Mouse (Mus musculus) CH12.LX (cell line): Measurements from ENCODE around the gene Aldh8a1. TPM values are rescaled to one million over a fixed set of nuclear protein-coding genes. Genes with fewer than 3 reads are reported as not detected.

Source experiments
- DNase-seq: peaks from one replicate; pipeline ENCODE4 v3.0.0-alpha.2; 2013; ENCODE audit errors: extremely low read depth
- H3K27ac ChIP-seq: 2 replicates; pipeline ENCODE4 v1.5.1; 2012; ENCODE audit warnings: low read depth, mild to moderate bottlenecking, control low read depth, moderate library complexity; ENCODE audit not compliant: insufficient read depth
- H3K27me3 ChIP-seq: replicated peaks from 2 replicates; pipeline ENCODE3; 2012; ENCODE audit warnings: inconsistent platforms
- H3K36me3 ChIP-seq, 2 experiments: replicated peaks in 1 of 2; 2 replicates each; pipeline versions ENCODE3 to v1.6.1; 2012; ENCODE audit warnings: inconsistent platforms in 1 of 2, low read length in 1 of 2, mild to moderate bottlenecking in 1 of 2, mixed read lengths in 1 of 2, moderate library complexity in 1 of 2; ENCODE audit not compliant: control insufficient read depth in 1 of 2, insufficient read depth in 1 of 2
- H3K4me1 ChIP-seq, 2 experiments: 2 replicates each; pipeline ENCODE4 v1.6.1; 2012; ENCODE audit warnings: inconsistent platforms in 1 of 2, moderate library complexity in 1 of 2; ENCODE audit not compliant: insufficient read depth in 2 of 2, control insufficient read depth in 1 of 2
- H3K4me2 ChIP-seq: 2 replicates; pipeline ENCODE4 v1.6.1; 2012; ENCODE audit warnings: low read depth, mild to moderate bottlenecking, control low read depth; ENCODE audit not compliant: poor library complexity, insufficient read depth, severe bottlenecking
- H3K4me3 ChIP-seq, 3 experiments: fragments of 150-350 bp in 1 of 3; sonication (generic) in 1 of 3; replicated peaks in 1 of 3; 2 replicates each; pipeline versions ENCODE3 to v1.5.1; 2011 to 2012; ENCODE audit warnings: low read depth in 2 of 3, low read length in 2 of 3, mild to moderate bottlenecking in 2 of 3, moderate library complexity in 2 of 3, control low read depth in 1 of 3, improper control_type of control experiment in 1 of 3, inconsistent platforms in 1 of 3, mixed read lengths in 1 of 3; ENCODE audit not compliant: poor library complexity in 1 of 3
- H3K79me2 ChIP-seq: replicated peaks from 2 replicates; pipeline ENCODE4 v1.6.1; 2012; ENCODE audit warnings: mild to moderate bottlenecking, moderate library complexity; ENCODE audit not compliant: control insufficient read depth, poor library complexity, insufficient read depth, severe bottlenecking; ENCODE audit errors: extremely low read depth
- H3K9ac ChIP-seq: 2 replicates; pipeline ENCODE4 v1.6.1; 2012; ENCODE audit warnings: low read depth, mild to moderate bottlenecking, control low read depth, moderate library complexity; ENCODE audit not compliant: insufficient read depth
- H3K9me3 ChIP-seq: replicated peaks from 2 replicates; pipeline ENCODE3; 2012; ENCODE audit warnings: low read length, inconsistent platforms, mixed read lengths
- BHLHE40 ChIP-seq: IDR thresholded peaks from 2 replicates; pipeline ENCODE4 v1.6.1; 2011; ENCODE audit warnings: mild to moderate bottlenecking, low read depth, low read length, improper control_type of control experiment
- E2F4 ChIP-seq: IDR thresholded peaks from 2 replicates; pipeline ENCODE4 v1.6.1; 2011; ENCODE audit warnings: low read depth, low read length, improper control_type of control experiment; ENCODE audit not compliant: insufficient replicate concordance
- GABPA ChIP-seq: IDR thresholded peaks from 2 replicates; pipeline ENCODE4 v1.6.1; 2012; ENCODE audit warnings: low read depth, low read length, improper control_type of control experiment, inconsistent platforms; ENCODE audit not compliant: insufficient replicate concordance
- JUN ChIP-seq: IDR thresholded peaks from 2 replicates; pipeline ENCODE4 v1.6.1; 2011; ENCODE audit warnings: low read depth, mild to moderate bottlenecking, low read length, improper control_type of control experiment, moderate library complexity; ENCODE audit not compliant: insufficient read depth
- JUND ChIP-seq: conservative IDR thresholded peaks from 2 replicates; pipeline ENCODE4 v1.6.1; 2011; ENCODE audit warnings: low read depth, low read length, improper control_type of control experiment
- USF2 ChIP-seq: conservative IDR thresholded peaks from 2 replicates; pipeline ENCODE4 v1.6.1; 2011; ENCODE audit warnings: low read depth, low read length, improper control_type of control experiment
- ZKSCAN1 ChIP-seq: IDR thresholded peaks from 2 replicates; pipeline ENCODE4 v1.6.1; 2012; ENCODE audit warnings: low read depth, inconsistent platforms, low read length, improper control_type of control experiment, borderline replicate concordance
- dilution Hi-C: fragments of 300-500 bp; cut with MboI; formaldehyde crosslinking; loops from 2 replicates; pipeline ENCODE4 v1.14.3; 2020; ENCODE audit warnings: low sequenced_read_pairs; ENCODE audit not compliant: extremely low pct_unique_long_range_greater_than_20kb, extremely low pct_ligation_motif_present
- in situ Hi-C: fragments of 300-500 bp; cut with MboI; formaldehyde crosslinking; loops from 3 replicates; pipeline ENCODE4 v1.14.3; 2019; ENCODE audit warnings: low sequenced_read_pairs, low pct_ligation_motif_present, low pct_unique_long_range_greater_than_20kb, mixed read lengths
- polyA plus RNA-seq: library from polyadenylated mRNA; unstranded; fragments of >175 nt; gene quantifications from 2 replicates; pipeline ENCODE4 v1.2.1, GENCODE M21; 2012; ENCODE audit warnings: low read depth; ENCODE audit not compliant: insufficient read length
- total RNA-seq, 2 experiments: library from RNA; depleted of rRNA; stranded (reverse); fragments of 300-350 nt in 1 of 2; fragments of >200 nt in 1 of 2; gene quantifications; 2 replicates each; pipeline ENCODE4 v1.2.3; 2012 to 2014

The Aldh8a1 gene
- total and polyA plus RNA-seq, 3 experiments: 0.08 to 0.11 TPM; not detected in 1

- no peak overlapping the region for H3K4me3 ChIP-seq
- in situ Hi-C loops (no loop called here), dilution Hi-C loops (no loop called here)
- H3K9me3 ChIP-seq: no peaks in the 10 kb centered on the region
- no peak overlapping the region for H3K9ac ChIP-seq
- no peaks in the 10 kb centered on the region for H3K27me3 ChIP-seq
- H3K79me2 ChIP-seq: no peaks in the 10 kb centered on the region
- no peak overlapping the region for H3K4me2 ChIP-seq
- H3K27ac ChIP-seq: no peak overlapping the region
- no peak for TF ChIP-seq JUND
- no peaks in the 10 kb centered on the region for H3K36me3 ChIP-seq
- no peak for DNase-seq
- no peaks in the 10 kb centered on the region for H3K4me1 ChIP-seq
Observed at GRCm38 (mm10) chr10:21427996-21428395, 50.9 kb downstream of the Aldh8a1 start.

GRCm38 (mm10) chr10:21439268-21439667 lies 62.2 kb downstream of the Aldh8a1 start:
- in situ Hi-C loops (no loop called here), dilution Hi-C loops (no loop called here)
- DNase-seq: no peak
- H3K4me3 ChIP-seq: no peak overlapping the region
- H3K79me2 ChIP-seq: no peaks in the 10 kb centered on the region
- H3K27ac ChIP-seq: no peak overlapping the region
- H3K4me2 ChIP-seq: no peak overlapping the region
- H3K9ac ChIP-seq: no peak overlapping the region
- TF ChIP-seq ZKSCAN1: no peak
- no peak for TF ChIP-seq JUND
- no peak for TF ChIP-seq GABPA
- TF ChIP-seq BHLHE40: no peak
- peaks cover 3 to 12% of the 10 kb centered on the region in 2 experiments for H3K4me1 ChIP-seq
- no peaks in the 10 kb centered on the region for H3K27me3 ChIP-seq
- H3K36me3 ChIP-seq: no peaks in the 10 kb centered on the region
- no peaks in the 10 kb centered on the region for H3K9me3 ChIP-seq

- no peaks in the 10 kb centered on the region for H3K36me3 ChIP-seq
- no peak overlapping the region for H3K4me2 ChIP-seq
- H3K4me1 ChIP-seq: peaks cover 6 to 21% of the 10 kb centered on the region in 2 experiments
- TF ChIP-seq USF2 (no peak), JUN (no peak), E2F4 (no peak)
- TF ChIP-seq, all 38 proteins: peak for 0
- Histone ChIP-seq H3K27ac (no peak overlapping the region), H3K9ac (no peak overlapping the region), H3K9me3 (no peaks in the 10 kb centered on the region), H3K4me3 (no peak overlapping the region), H3K79me2 (no peaks in the 10 kb centered on the region), H3K27me3 (no peaks in the 10 kb centered on the region)
- DNase-seq: no peak
- dilution Hi-C loops (no loop called here), in situ Hi-C loops (loop anchor here (10.0 kb wide), 1 partner anchor 46 kb away; no protein-coding TSS in a partner anchor)
Observed at GRCm38 (mm10) chr10:21441020-21441419, 63.9 kb downstream of the Aldh8a1 start.
